Mouse (Mus musculus) intestine, embryonic 14.5 days (tissue): ENCODE data around the gene Cers4. TPM values are rescaled to one million over a fixed set of nuclear protein-coding genes. Genes with fewer than 3 reads are reported as not detected.
A peak's percentile ranks its signal among the peaks of the same experiment; 100 is the strongest.

ENCODE experiments used
- ATAC-seq: fragments of 200-750 bp; cut with Nextera tagmentation; replicated peaks from 2 replicates; pipeline ENCODE4 v1.8.0; 2017; ENCODE audit warnings: low read depth, moderate number of reproducible peaks, moderate TSS enrichment, moderate library complexity; ENCODE audit not compliant: low FRiP score, low TSS enrichment
- DNase-seq: peaks from one replicate; pipeline ENCODE4 v3.0.0-alpha.2; 2018; ENCODE audit warnings: low spot score
- H3K27ac ChIP-seq: fragments of 300-500 bp; sonication (generic); 2 replicates; pipeline ENCODE4 v1.5.1; 2014; ENCODE audit warnings: low read depth, mild to moderate bottlenecking, control low read depth
- H3K27me3 ChIP-seq: fragments of 300-500 bp; sonication (generic); replicated peaks from 2 replicates; pipeline ENCODE4 v1.6.1; 2014; ENCODE audit warnings: low read length, control low read depth; ENCODE audit not compliant: control insufficient read depth, insufficient read depth
- H3K36me3 ChIP-seq: fragments of 300-500 bp; sonication (generic); 2 replicates; pipeline ENCODE4 v1.6.1; 2014; ENCODE audit warnings: low read length, control low read depth; ENCODE audit not compliant: control insufficient read depth, insufficient read depth
- H3K4me1 ChIP-seq: fragments of 300-500 bp; sonication (generic); replicated peaks from 2 replicates; pipeline ENCODE4 v1.6.1; 2014; ENCODE audit warnings: low read length, control low read depth, mixed read lengths; ENCODE audit not compliant: control insufficient read depth, insufficient read depth
- H3K4me2 ChIP-seq: fragments of 300-500 bp; sonication (generic); 2 replicates; pipeline ENCODE4 v1.6.1; 2014; ENCODE audit warnings: low read length
- H3K4me3 ChIP-seq: fragments of 300-500 bp; sonication (generic); 2 replicates; pipeline ENCODE4 v1.5.1; 2014; ENCODE audit warnings: low read depth, low read length, control low read depth, mixed read lengths
- H3K9ac ChIP-seq: fragments of 300-500 bp; sonication (generic); 2 replicates; pipeline ENCODE4 v1.6.1; 2014; ENCODE audit warnings: mild to moderate bottlenecking, low read length
- H3K9me3 ChIP-seq: fragments of 300-500 bp; sonication (generic); 2 replicates; pipeline ENCODE4 v1.6.1; 2016; ENCODE audit warnings: low read length, control low read depth; ENCODE audit not compliant: control insufficient read depth
- WGBS: fragments of 180-500 bp; shearing (Covaris S2); extraction: QIAGEN DNeasy Blood & Tissue Kit; methylation state at CpG from one replicate; pipeline ENCODE4 v1.1.7; 2014; 5-methylcytosine and 5-hydroxymethylcytosine counted together
- polyA plus RNA-seq: library from polyadenylated mRNA; unstranded; fragments of >200 nt; fragmentation: Nextera tagmentation; extraction: Ambion mirVana; gene quantifications from 2 replicates; pipeline ENCODE4 v1.2.1, GENCODE M21; 2014

The Cers4 gene
- polyA plus RNA-seq, 1 experiment from 2014 or later = 25.0 TPM

- Histone ChIP-seq H3K36me3 (no peaks in the 10 kb centered on the region), H3K27me3 (no peaks in the 10 kb centered on the region), H3K9me3 (no peaks in the 10 kb centered on the region), H3K4me1 (peaks cover 19% of the 10 kb centered on the region), H3K27ac (peak overlapping the region; percentile 69), H3K4me3 (peak overlapping the region; percentile 54), H3K9ac (peak overlapping the region; percentile 49), H3K4me2 (peak overlapping the region; percentile 75)
- DNase-seq (peak; percentile 60), ATAC-seq (peak; percentile 51)
- WGBS = 10% methylated on average over 21 of the region's 21 CpGs
Observed at GRCm38 (mm10) chr8:4493686-4494440, 1.0 kb downstream of the Cers4 start.

GRCm38 (mm10) chr8:4495976-4496375 lies 3.1 kb downstream of the Cers4 start:
- Histone ChIP-seq H3K36me3 (no peaks in the 10 kb centered on the region), H3K4me1 (peaks cover 19% of the 10 kb centered on the region), H3K4me2 (no peak overlapping the region), H3K4me3 (no peak overlapping the region), H3K9ac (no peak overlapping the region), H3K27ac (no peak overlapping the region), H3K9me3 (no peaks in the 10 kb centered on the region), H3K27me3 (no peaks in the 10 kb centered on the region)
- DNase-seq (no peak), ATAC-seq (no peak)
- 71% methylated on average over 6 of the region's 6 CpGs for WGBS

- no peak overlapping the region for H3K4me2 ChIP-seq
- no peak overlapping the region for H3K4me3 ChIP-seq
- H3K4me1 ChIP-seq = peaks cover 17% of the 10 kb centered on the region
- no peaks in the 10 kb centered on the region for H3K36me3 ChIP-seq
- ATAC-seq (no peak), DNase-seq (no peak)
- H3K27ac ChIP-seq = no peak overlapping the region
- no peaks in the 10 kb centered on the region for H3K9me3 ChIP-seq
- no peak overlapping the region for H3K9ac ChIP-seq
- WGBS = 92% methylated on average over 1 of the region's 1 CpGs
- H3K27me3 ChIP-seq = no peaks in the 10 kb centered on the region
Observed at GRCm38 (mm10) chr8:4497610-4498009, 4.8 kb downstream of the Cers4 start.

GRCm38 (mm10) chr8:4505364-4505763 lies 12.5 kb downstream of the Cers4 start:
- Histone ChIP-seq H3K4me2 (no peak overlapping the region), H3K9ac (no peak overlapping the region), H3K27ac (no peak overlapping the region), H3K4me3 (no peak overlapping the region), H3K9me3 (no peaks in the 10 kb centered on the region), H3K4me1 (no peaks in the 10 kb centered on the region), H3K27me3 (no peaks in the 10 kb centered on the region), H3K36me3 (no peaks in the 10 kb centered on the region)
- 85% methylated on average over 1 of the region's 1 CpGs for WGBS
- DNase-seq (no peak), ATAC-seq (no peak)

- H3K27me3 ChIP-seq = no peaks in the 10 kb centered on the region
- DNase-seq = no peak
- no peak overlapping the region for H3K4me3 ChIP-seq
- H3K4me1 ChIP-seq = peaks cover 18% of the 10 kb centered on the region
- H3K4me2 ChIP-seq = no peak overlapping the region
- H3K36me3 ChIP-seq = no peaks in the 10 kb centered on the region
- no peaks in the 10 kb centered on the region for H3K9me3 ChIP-seq
- no peak overlapping the region for H3K9ac ChIP-seq
- ATAC-seq = no peak
- H3K27ac ChIP-seq = no peak overlapping the region
- WGBS = 86% methylated on average over 5 of the region's 5 CpGs
Observed at GRCm38 (mm10) chr8:4507527-4507926, 14.7 kb downstream of the Cers4 start.

GRCm38 (mm10) chr8:4510824-4511223 lies 18.0 kb downstream of the Cers4 start:
- no peaks in the 10 kb centered on the region for H3K9me3 ChIP-seq
- H3K27ac ChIP-seq = peak overlapping the region; percentile 64; the same call in 1 of the 2 replicates
- no peaks in the 10 kb centered on the region for H3K36me3 ChIP-seq
- peaks cover 20% of the 10 kb centered on the region for H3K4me1 ChIP-seq
- H3K9ac ChIP-seq = no peak overlapping the region
- ATAC-seq (no peak), DNase-seq (no peak)
- 89% methylated on average over 4 of the region's 4 CpGs for WGBS
- no peak overlapping the region for H3K4me3 ChIP-seq
- H3K27me3 ChIP-seq = no peaks in the 10 kb centered on the region
- H3K4me2 ChIP-seq = no peak overlapping the region

- DNase-seq = peak; percentile 57
- Histone ChIP-seq H3K9me3 (no peaks in the 10 kb centered on the region), H3K36me3 (no peaks in the 10 kb centered on the region), H3K9ac (no peak overlapping the region), H3K4me2 (peak overlapping the region; percentile 23), H3K27me3 (no peaks in the 10 kb centered on the region), H3K4me3 (no peak overlapping the region), H3K4me1 (peaks cover 20% of the 10 kb centered on the region), H3K27ac (peak overlapping the region; percentile 64)
- WGBS = 7% methylated on average over 2 of the region's 2 CpGs
- ATAC-seq = peak; percentile 24
Observed at GRCm38 (mm10) chr8:4511429-4512115, 18.7 kb downstream of the Cers4 start.

GRCm38 (mm10) chr8:4512116-4512495 lies 19.3 kb downstream of the Cers4 start:
- ATAC-seq (peak; percentile 82), DNase-seq (peak; percentile 72)
- no peaks in the 10 kb centered on the region for H3K27me3 ChIP-seq
- H3K36me3 ChIP-seq = peaks cover 4% of the 10 kb centered on the region; the same call in 1 of the 2 replicates
- H3K27ac ChIP-seq = peak overlapping the region; percentile 64
- no peak overlapping the region for H3K9ac ChIP-seq
- no peak overlapping the region for H3K4me3 ChIP-seq
- H3K4me1 ChIP-seq = peaks cover 20% of the 10 kb centered on the region
- 13% methylated on average over 8 of the region's 8 CpGs for WGBS
- peak overlapping the region; percentile 23 for H3K4me2 ChIP-seq
- H3K9me3 ChIP-seq = no peaks in the 10 kb centered on the region
